Mouse (Mus musculus) spleen, adult 2 months (tissue): ENCODE measurements around the gene Jakmip3.

Experiments used
- CTCF ChIP-seq: fragments of 200-500 bp; IDR thresholded peaks from 2 replicates; pipeline ENCODE4 v1.5.1; 2011; ENCODE audit warnings: mild to moderate bottlenecking, inconsistent platforms; ENCODE audit not compliant: insufficient read depth, insufficient read length, insufficient replicate concordance; ENCODE audit errors: extremely low read depth
- POLR2A ChIP-seq: fragments of 200-500 bp; IDR thresholded peaks from 2 replicates; pipeline ENCODE4 v1.6.1; 2011; ENCODE audit warnings: low read depth, low read length, inconsistent platforms

DNA sequence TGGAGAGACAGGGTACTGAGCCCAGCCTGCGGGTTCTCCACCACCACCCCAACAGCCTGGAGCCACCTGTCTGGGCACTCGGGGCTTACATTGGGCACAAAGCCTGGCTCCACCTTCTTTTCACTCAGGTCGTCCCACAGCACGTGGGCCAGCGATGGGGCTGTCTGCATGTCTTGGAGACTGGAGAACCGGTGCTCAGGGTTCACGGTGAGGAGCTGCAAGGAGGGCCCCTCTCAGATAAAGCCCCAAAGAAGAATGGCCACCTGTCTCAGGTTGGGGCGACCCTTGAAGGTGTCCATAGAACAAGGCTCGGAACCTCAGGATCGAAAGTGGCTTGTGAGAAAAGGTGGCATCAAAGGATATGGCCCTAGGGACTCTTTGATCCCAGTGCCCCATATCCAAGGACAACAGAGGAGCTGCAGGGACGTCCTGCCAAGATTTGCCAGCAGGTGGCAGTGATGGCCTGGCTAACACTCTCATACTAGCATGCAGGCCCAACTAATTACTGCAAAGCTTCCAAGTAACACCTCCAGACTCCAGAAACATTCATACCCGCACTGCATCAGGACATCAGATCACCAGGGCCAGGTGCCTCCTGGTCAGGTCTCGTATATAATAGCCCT is 178.7 kb downstream of the Jakmip3 start:
- TF ChIP-seq CTCF (peak; percentile 50; the same call in 1 of the 2 replicates), POLR2A (no peak)
